Comparison of ENCODE assay signal across 17 mouse cellular contexts in the genomic region with DNA sequence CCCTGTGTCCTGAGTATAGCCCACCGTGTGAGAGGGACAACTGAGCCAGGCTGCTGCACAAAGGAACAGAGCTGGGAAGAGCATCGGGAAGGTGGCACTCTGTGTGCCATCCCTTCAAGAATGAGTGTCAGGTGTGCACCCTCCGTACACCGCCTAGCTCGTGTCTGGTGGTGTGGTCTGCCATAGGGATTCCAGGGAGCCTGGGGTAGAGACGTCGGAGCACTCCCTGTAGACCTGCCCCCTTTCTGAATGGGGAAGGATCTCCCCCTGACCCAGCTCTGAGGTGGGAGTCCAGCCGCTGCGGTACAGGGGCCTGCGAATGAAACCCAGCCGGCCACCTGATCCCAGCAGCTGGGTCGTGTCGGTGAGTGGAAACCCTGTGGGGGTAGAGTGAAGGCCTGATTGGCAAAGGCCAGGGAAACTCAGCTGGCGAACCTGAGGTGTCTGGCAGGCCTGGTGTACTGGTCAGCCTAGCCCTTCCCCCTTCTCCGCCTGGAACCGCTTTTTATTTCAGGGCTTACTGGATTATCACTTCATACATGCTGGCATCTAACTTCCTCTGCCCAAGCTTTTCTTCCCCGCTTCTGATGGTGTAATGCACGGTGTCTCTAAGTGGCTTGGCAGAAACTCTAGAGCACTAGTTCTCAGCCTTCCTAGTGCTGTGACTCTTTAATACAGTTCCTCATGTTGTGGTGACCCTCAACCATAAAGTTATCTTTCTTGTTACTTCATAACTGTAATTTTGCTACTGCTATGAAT. TPM values are rescaled to one million over a fixed set of nuclear protein-coding genes. Genes with fewer than 3 reads are reported as not detected.
DNase-seq lines count a peak whose midpoint lies in the region; ATAC-seq and TF ChIP-seq lines count a peak whose summit lies in the region.
"Had no signal": no experiment of that assay in that cellular context is flagged by ENCODE, and none has a peak within 500 bp of the region (broad histone marks: within the 10 kb centered on the region; RNA-seq: fewer than 3 reads in every experiment).

No protein-coding gene starts in this region.

- H3K9me3 ChIP-seq in hindbrain, embryonic 13.5 days = no peaks in the 10 kb centered on the region
- no peaks in the 10 kb centered on the region for H3K9me3 ChIP-seq in hindbrain, embryonic 14.5 days (ENCODE audit: control insufficient read depth, low read length)
- no peaks in the 10 kb centered on the region for H3K9me3 ChIP-seq in lung, postnatal 0 days (ENCODE audit: low read length)
- H3K9me3 ChIP-seq in stomach, postnatal 0 days (ENCODE audit: control insufficient read depth, low read length) = no peaks in the 10 kb centered on the region
- H3K9me3 ChIP-seq in midbrain, embryonic 14.5 days (ENCODE audit: control insufficient read depth, low read length) = no peaks in the 10 kb centered on the region
- H3K9me3 ChIP-seq: embryonic facial prominence, embryonic 12.5 days; G1E; hindbrain, embryonic 10.5 days; midbrain, embryonic 12.5 days; neural tube, embryonic 12.5 days; stomach, embryonic 15.5 days had no signal

- peak; percentile 10 for DNase-seq in cerebellum, adult 11 months
- DNase-seq in cerebellum, postnatal 4 days (ENCODE audit: low spot score in 2 of 2) = no peak
- DNase-seq in hindbrain, embryonic 14.5 days (ENCODE audit: low spot score) = no peak
- no peak for DNase-seq in lung, postnatal 0 days (ENCODE audit: low spot score)
- no peak for DNase-seq in lung, postnatal 4 days
- DNase-seq in stomach, postnatal 0 days (ENCODE audit: low spot score) = no peak
- no peak for DNase-seq in midbrain, embryonic 14.5 days
- DNase-seq: forebrain, postnatal 0 days; lung, adult 18-20 months; right cerebral cortex, postnatal 14 days had no signal

- peaks cover 66% of the 10 kb centered on the region for H3K27me3 ChIP-seq in hindbrain, embryonic 13.5 days
- peaks cover 9% of the 10 kb centered on the region for H3K27me3 ChIP-seq in hindbrain, embryonic 14.5 days (ENCODE audit: control insufficient read depth, insufficient read depth, low read length)
- no peaks in the 10 kb centered on the region for H3K27me3 ChIP-seq in lung, postnatal 0 days (replicated peaks; ENCODE audit: insufficient read depth, low read length)
- H3K27me3 ChIP-seq in stomach, postnatal 0 days (ENCODE audit: control insufficient read depth, insufficient read depth, low read length) = no peaks in the 10 kb centered on the region
- peaks cover 4% of the 10 kb centered on the region; the same call in 1 of the 2 replicates for H3K27me3 ChIP-seq in midbrain, embryonic 14.5 days (ENCODE audit: control insufficient read depth, insufficient read depth, low read length)
- H3K27me3 ChIP-seq: stomach, embryonic 15.5 days had no signal

- no peak overlapping the region for H3K4me2 ChIP-seq in hindbrain, embryonic 13.5 days
- no peak overlapping the region for H3K4me2 ChIP-seq in hindbrain, embryonic 14.5 days (replicated peaks)
- H3K4me2 ChIP-seq in lung, postnatal 0 days (replicated peaks; ENCODE audit: low read depth, low read length) = no peak overlapping the region
- H3K4me2 ChIP-seq in stomach, postnatal 0 days (replicated peaks; ENCODE audit: low read depth) = no peak overlapping the region
- no peak overlapping the region for H3K4me2 ChIP-seq in midbrain, embryonic 14.5 days (ENCODE audit: low read length)
- H3K4me2 ChIP-seq: embryonic facial prominence, embryonic 12.5 days; midbrain, embryonic 12.5 days; neural tube, embryonic 12.5 days had no signal

- TF ChIP-seq EP300 in lung, postnatal 0 days (IDR thresholded peaks at IDR 0.05) = no peak
- TF ChIP-seq EP300 in stomach, postnatal 0 days (optimal IDR thresholded peaks at IDR 0.05) = no peak

- H3K4me1 ChIP-seq in hindbrain, embryonic 13.5 days (replicated peaks) = peaks cover 30% of the 10 kb centered on the region
- peaks cover 19% of the 10 kb centered on the region for H3K4me1 ChIP-seq in hindbrain, embryonic 14.5 days (replicated peaks; ENCODE audit: control insufficient read depth, insufficient read depth, low read length)
- H3K4me1 ChIP-seq in lung, postnatal 0 days (ENCODE audit: insufficient read depth, low read depth, low read length) = peaks cover 22% of the 10 kb centered on the region
- H3K4me1 ChIP-seq in stomach, postnatal 0 days (replicated peaks; ENCODE audit: control insufficient read depth, insufficient read depth) = 0 out of 2 replicates have a peak, but pooled peaks cover 3% of the 10 kb centered on the region
- H3K4me1 ChIP-seq in midbrain, embryonic 14.5 days (ENCODE audit: control insufficient read depth, insufficient read depth, low read length) = peaks cover 4% of the 10 kb centered on the region; the same call in 1 of the 2 replicates

- H3K36me3 ChIP-seq in hindbrain, embryonic 13.5 days = no peaks in the 10 kb centered on the region
- no peaks in the 10 kb centered on the region for H3K36me3 ChIP-seq in hindbrain, embryonic 14.5 days (replicated peaks; ENCODE audit: control insufficient read depth, insufficient read depth)
- no peaks in the 10 kb centered on the region for H3K36me3 ChIP-seq in lung, postnatal 0 days (ENCODE audit: insufficient read depth, low read length)
- no peaks in the 10 kb centered on the region for H3K36me3 ChIP-seq in stomach, postnatal 0 days (ENCODE audit: control insufficient read depth, insufficient read depth, low read length)
- H3K36me3 ChIP-seq in midbrain, embryonic 14.5 days (ENCODE audit: control insufficient read depth, insufficient read depth, low read length) = no peaks in the 10 kb centered on the region
- H3K36me3 ChIP-seq: embryonic facial prominence, embryonic 12.5 days; hindbrain, embryonic 10.5 days; midbrain, embryonic 12.5 days; neural tube, embryonic 12.5 days; stomach, embryonic 15.5 days had no signal

- no peak for TF ChIP-seq CTCF in lung, postnatal 0 days (IDR thresholded peaks at IDR 0.05)
- TF ChIP-seq CTCF in stomach, postnatal 0 days (IDR thresholded peaks at IDR 0.05; ENCODE audit: low read depth) = no peak

- no peak for ATAC-seq in hindbrain, embryonic 13.5 days (ENCODE audit: low FRiP score)
- no peak for ATAC-seq in hindbrain, embryonic 14.5 days (ENCODE audit: low FRiP score)
- no peak for ATAC-seq in lung, postnatal 0 days
- ATAC-seq in stomach, postnatal 0 days (ENCODE audit: low FRiP score, low TSS enrichment) = no peak
- ATAC-seq in midbrain, embryonic 14.5 days (ENCODE audit: low FRiP score, low TSS enrichment) = no peak
- ATAC-seq: forebrain, postnatal 0 days had no signal

- H3K9ac ChIP-seq in hindbrain, embryonic 13.5 days = 0 out of 2 replicates have a peak overlapping the region, but pooled peaks have one; percentile 35
- no peak overlapping the region for H3K9ac ChIP-seq in hindbrain, embryonic 14.5 days
- H3K9ac ChIP-seq in lung, postnatal 0 days (replicated peaks; ENCODE audit: low read depth) = no peak overlapping the region
- H3K9ac ChIP-seq in stomach, postnatal 0 days (ENCODE audit: low read length) = no peak overlapping the region; the same call in 1 of the 2 replicates
- no peak overlapping the region for H3K9ac ChIP-seq in midbrain, embryonic 14.5 days (replicated peaks; ENCODE audit: low read length)
- H3K9ac ChIP-seq: embryonic facial prominence, embryonic 12.5 days; forebrain, postnatal 0 days; midbrain, embryonic 12.5 days; neural tube, embryonic 12.5 days; stomach, embryonic 15.5 days had no signal

- WGBS in hindbrain, embryonic 13.5 days = 65% methylated on average over 18 of the region's 18 CpGs
- WGBS in hindbrain, embryonic 14.5 days = 67% methylated on average over 18 of the region's 18 CpGs
- 69% methylated on average over 18 of the region's 18 CpGs for WGBS in lung, postnatal 0 days
- WGBS in stomach, postnatal 0 days = 69% methylated on average over 18 of the region's 18 CpGs
- 71% methylated on average over 18 of the region's 18 CpGs for WGBS in midbrain, embryonic 14.5 days

- no peak overlapping the region for H3K4me3 ChIP-seq in hindbrain, embryonic 13.5 days
- no peak overlapping the region for H3K4me3 ChIP-seq in hindbrain, embryonic 14.5 days (replicated peaks; ENCODE audit: low read length)
- H3K4me3 ChIP-seq in lung, postnatal 0 days (ENCODE audit: low read depth, low read length) = no peak overlapping the region
- no peak overlapping the region for H3K4me3 ChIP-seq in stomach, postnatal 0 days (ENCODE audit: low read depth, low read length)
- H3K4me3 ChIP-seq in midbrain, embryonic 14.5 days (replicated peaks; ENCODE audit: low read depth, low read length) = no peak overlapping the region
- H3K4me3 ChIP-seq: embryonic facial prominence, embryonic 12.5 days; hindbrain, embryonic 10.5 days; midbrain, embryonic 12.5 days; neural tube, embryonic 12.5 days; stomach, embryonic 15.5 days had no signal

- no peak overlapping the region for H3K27ac ChIP-seq in hindbrain, embryonic 13.5 days
- no peak overlapping the region for H3K27ac ChIP-seq in hindbrain, embryonic 14.5 days
- peak overlapping the region; percentile 69 for H3K27ac ChIP-seq in lung, postnatal 0 days (ENCODE audit: low read length)
- H3K27ac ChIP-seq in stomach, postnatal 0 days (replicated peaks) = peak overlapping the region; percentile 35; the same call in 1 of the 2 replicates
- H3K27ac ChIP-seq in midbrain, embryonic 14.5 days (replicated peaks; ENCODE audit: low read depth, low read length) = no peak overlapping the region; the same call in 1 of the 2 replicates
- H3K27ac ChIP-seq: embryonic facial prominence, embryonic 12.5 days; hindbrain, embryonic 10.5 days; midbrain, embryonic 12.5 days; neural tube, embryonic 12.5 days had no signal

RNA-seq across cellular contexts. Expression of a gene that starts 6.0 kb away (rescaled TPM):
- 21.4 and 25.5 TPM in 2 replicates for polyA plus RNA-seq in hindbrain, embryonic 13.5 days (2015; fragmentation: Nextera tagmentation; extraction: Ambion mirVana)
- polyA plus RNA-seq in hindbrain, embryonic 14.5 days (2014; fragmentation: Nextera tagmentation; extraction: Ambion mirVana) = 22.4 and 27.9 TPM in 2 replicates
- 20.0 and 22.7 TPM in 2 replicates for polyA plus RNA-seq in lung, postnatal 0 days (2015; fragmentation: Nextera tagmentation; extraction: Ambion mirVana)
- 31.2 and 32.2 TPM in 2 replicates for polyA plus RNA-seq in stomach, postnatal 0 days (2015; fragmentation: Nextera tagmentation; extraction: Ambion mirVana)
- 22.5 and 24.7 TPM in 2 replicates for polyA plus RNA-seq in midbrain, embryonic 14.5 days (2014; fragmentation: Nextera tagmentation; extraction: Ambion mirVana)

RNA-seq across cellular contexts. Expression of a gene that starts 48.9 kb away (rescaled TPM):
- 6.2 and 7.8 TPM in 2 replicates for polyA plus RNA-seq in hindbrain, embryonic 13.5 days (2015; fragmentation: Nextera tagmentation; extraction: Ambion mirVana)
- 5.2 and 5.5 TPM in 2 replicates for polyA plus RNA-seq in hindbrain, embryonic 14.5 days (2014; fragmentation: Nextera tagmentation; extraction: Ambion mirVana)
- 5.9 and 6.3 TPM in 2 replicates for polyA plus RNA-seq in lung, postnatal 0 days (2015; fragmentation: Nextera tagmentation; extraction: Ambion mirVana)
- 5.4 TPM in 2 replicates for polyA plus RNA-seq in stomach, postnatal 0 days (2015; fragmentation: Nextera tagmentation; extraction: Ambion mirVana)
- polyA plus RNA-seq in midbrain, embryonic 14.5 days (2014; fragmentation: Nextera tagmentation; extraction: Ambion mirVana) = 4.3 and 4.6 TPM in 2 replicates

RNA-seq across cellular contexts. Expression of a gene that starts 52.2 kb away (rescaled TPM):
- polyA plus RNA-seq in hindbrain, embryonic 13.5 days (2015; fragmentation: Nextera tagmentation; extraction: Ambion mirVana) = 5.6 and 5.8 TPM in 2 replicates
- 2.3 and 2.6 TPM in 2 replicates for polyA plus RNA-seq in hindbrain, embryonic 14.5 days (2014; fragmentation: Nextera tagmentation; extraction: Ambion mirVana)
- 0.24 and 1.2 TPM in 2 replicates for polyA plus RNA-seq in lung, postnatal 0 days (2015; fragmentation: Nextera tagmentation; extraction: Ambion mirVana)
- polyA plus RNA-seq in stomach, postnatal 0 days (2015; fragmentation: Nextera tagmentation; extraction: Ambion mirVana) = 0.56 and 0.91 TPM in 2 replicates
- polyA plus RNA-seq in midbrain, embryonic 14.5 days (2014; fragmentation: Nextera tagmentation; extraction: Ambion mirVana) = 2.0 and 2.3 TPM in 2 replicates
- polyA plus RNA-seq: G1E had no signal

RNA-seq across cellular contexts. Expression of a gene that starts 52.7 kb away (rescaled TPM):
- 79.3 and 84.7 TPM in 2 replicates for polyA plus RNA-seq in hindbrain, embryonic 13.5 days (2015; fragmentation: Nextera tagmentation; extraction: Ambion mirVana)
- polyA plus RNA-seq in hindbrain, embryonic 14.5 days (2014; fragmentation: Nextera tagmentation; extraction: Ambion mirVana) = 59.5 and 61.7 TPM in 2 replicates
- polyA plus RNA-seq in lung, postnatal 0 days (2015; fragmentation: Nextera tagmentation; extraction: Ambion mirVana) = 28.5 and 31.0 TPM in 2 replicates
- 31.0 and 35.8 TPM in 2 replicates for polyA plus RNA-seq in stomach, postnatal 0 days (2015; fragmentation: Nextera tagmentation; extraction: Ambion mirVana)
- polyA plus RNA-seq in midbrain, embryonic 14.5 days (2014; fragmentation: Nextera tagmentation; extraction: Ambion mirVana) = 58.0 and 72.4 TPM in 2 replicates

Comparison
In these comparisons a context has a peak if more than half of its experiments do, and no peak if none do; other contexts are left out.
1. H3K27ac ChIP-seq: peak in lung, postnatal 0 days (single experiment) and stomach, postnatal 0 days (single experiment); none in hindbrain, embryonic 13.5 days (single experiment), hindbrain, embryonic 14.5 days (single experiment) and midbrain, embryonic 14.5 days (single experiment).